Mouse (Mus musculus): ENCODE data around the gene 1700125H20Rik.

DNA sequence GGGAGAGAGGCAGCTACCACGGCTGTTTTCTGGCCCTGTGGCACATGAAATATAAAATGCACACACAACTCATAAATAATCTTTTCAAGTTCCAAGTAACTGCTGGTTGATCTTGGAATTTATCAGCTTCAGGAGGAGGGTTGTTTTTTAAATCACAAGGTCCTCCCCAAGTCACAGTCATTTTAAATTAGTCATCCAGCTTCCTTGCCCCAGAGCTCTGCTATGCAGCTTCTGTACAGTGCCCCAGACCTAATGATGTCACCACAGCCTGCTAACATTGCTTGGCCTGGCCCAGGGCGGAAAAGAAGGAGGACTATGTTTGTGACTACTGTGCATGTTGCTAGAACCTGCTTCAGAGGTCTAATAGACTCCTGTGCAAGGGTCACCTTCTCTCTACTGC, 12.9 kb upstream of the 1700125H20Rik start:
- no peak for TF ChIP-seq EP300 (IDR thresholded peaks at IDR 0.05; ENCODE audit: low read depth)
- TF ChIP-seq CTCF (IDR thresholded peaks at IDR 0.05; ENCODE audit: low read depth), result no peak
